Mouse (Mus musculus) left cerebral cortex, adult 9 months (tissue): Measurements from ENCODE around the gene Arntl2.
"Not testable (repeated sequence)": the region's sequence is repeated elsewhere in the genome, so short reads cannot be mapped to it uniquely, and the experiment has no call there.

Experiments
- DNase-seq, 2 experiments: peaks; one replicate each; pipeline ENCODE4 v3.0.0; 2022; ENCODE audit warnings: low spot score in 2 of 2

Arntl2 gene

DNA sequence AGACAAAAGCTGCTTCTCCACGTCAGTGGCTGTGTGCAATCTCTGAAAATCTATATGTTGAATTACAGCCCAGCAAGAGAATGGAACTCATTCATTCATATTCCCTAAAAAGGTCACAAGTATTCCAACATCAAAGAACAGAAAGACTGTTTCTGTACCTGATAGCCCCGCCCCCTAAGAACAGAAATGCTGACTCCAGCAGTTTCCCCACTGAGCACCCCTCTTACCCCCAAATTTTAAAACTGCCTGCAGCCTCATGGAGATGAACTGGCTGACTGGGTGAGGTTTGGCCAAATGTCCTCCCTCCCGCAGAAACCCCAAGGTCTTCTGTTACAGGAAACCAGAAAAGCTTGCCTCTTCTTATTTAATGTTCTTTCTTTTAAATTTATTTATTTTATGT is 51.5 kb downstream of the Arntl2 start:
- no peak for DNase-seq

DNA sequence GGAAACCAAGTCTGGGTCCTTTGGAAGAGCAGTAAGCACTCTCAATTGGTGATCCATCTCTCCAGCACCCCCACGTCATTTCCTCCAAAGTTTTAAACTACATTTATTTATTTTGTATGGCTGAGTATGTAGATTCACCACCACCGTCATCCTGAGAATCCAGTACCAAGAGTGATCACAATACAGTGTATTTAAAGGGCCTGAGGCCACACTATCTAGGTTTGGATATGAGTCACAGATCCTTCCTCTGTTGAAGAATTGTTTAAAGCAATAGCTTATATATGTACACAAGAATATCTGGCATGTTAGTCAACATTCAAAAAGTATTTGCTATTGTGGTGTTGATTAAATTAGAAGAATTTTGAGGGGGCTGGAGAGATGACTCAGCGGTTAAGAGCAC is 52.4 kb downstream of the Arntl2 start:
- DNase-seq: no peak

DNA sequence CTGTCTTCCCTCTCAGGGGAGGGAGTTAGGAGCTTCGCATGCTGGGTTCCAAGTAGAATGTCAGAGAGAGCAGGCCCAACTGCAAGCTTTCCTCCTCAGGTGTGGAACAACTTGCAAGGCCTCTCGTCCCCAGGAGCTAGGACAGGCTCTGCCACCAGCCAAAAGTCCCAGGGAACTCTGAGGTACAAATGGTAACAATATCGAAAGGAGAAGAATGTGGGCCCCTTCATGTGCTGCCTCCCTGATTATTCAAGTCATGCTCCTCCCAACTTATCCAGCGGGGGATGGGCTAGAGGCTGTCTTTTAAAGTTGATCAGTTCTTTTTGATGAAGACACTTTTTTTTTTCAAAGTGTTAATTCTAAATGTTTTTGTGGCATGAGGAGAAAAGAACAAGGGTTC is 54.2 kb downstream of the Arntl2 start, which contains the start of gene Smco2:
Smco2 (plus strand) TSS at position 55 of the 400 bp plus-strand sequence.
- no peak for DNase-seq

DNA sequence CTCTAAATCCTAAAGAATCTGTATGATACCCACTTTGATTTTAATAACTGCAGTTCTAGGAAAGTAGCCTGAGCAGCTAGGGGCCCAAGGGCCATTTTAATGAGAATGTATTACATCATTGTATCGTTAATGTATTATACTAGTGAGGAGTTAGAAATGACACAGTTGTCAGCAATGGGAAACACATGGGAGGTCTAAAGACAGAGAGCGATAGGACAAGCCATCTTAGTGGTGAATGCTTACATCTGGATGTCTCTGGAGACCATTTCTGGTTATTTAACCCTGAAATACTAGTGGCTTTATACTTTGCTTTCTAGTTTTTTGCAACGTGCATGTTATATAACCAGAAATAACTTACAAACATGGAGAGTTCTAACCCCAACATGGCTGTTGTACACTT is 56.1 kb downstream of the Arntl2 start:
- DNase-seq: no peak

DNA sequence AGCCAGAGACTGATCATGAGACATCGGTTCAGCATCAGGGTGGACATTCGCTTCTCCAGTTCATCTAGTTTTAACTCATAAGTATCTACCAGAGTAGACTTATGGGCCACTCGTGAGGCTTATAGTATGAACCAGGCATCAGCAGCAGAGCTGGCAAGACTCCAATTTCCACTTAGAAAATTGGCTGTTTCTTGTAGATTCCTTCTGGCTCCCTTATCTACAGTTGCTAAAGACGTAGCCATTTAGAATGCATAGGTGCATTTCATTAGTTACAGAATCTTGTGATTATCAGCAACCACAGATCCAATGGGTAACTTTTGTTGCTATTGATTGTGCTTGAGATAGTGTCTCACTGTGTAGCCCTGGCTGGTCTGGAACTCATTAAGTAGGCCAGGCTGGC is 56.9 kb downstream of the Arntl2 start:
- no peak for DNase-seq

DNA sequence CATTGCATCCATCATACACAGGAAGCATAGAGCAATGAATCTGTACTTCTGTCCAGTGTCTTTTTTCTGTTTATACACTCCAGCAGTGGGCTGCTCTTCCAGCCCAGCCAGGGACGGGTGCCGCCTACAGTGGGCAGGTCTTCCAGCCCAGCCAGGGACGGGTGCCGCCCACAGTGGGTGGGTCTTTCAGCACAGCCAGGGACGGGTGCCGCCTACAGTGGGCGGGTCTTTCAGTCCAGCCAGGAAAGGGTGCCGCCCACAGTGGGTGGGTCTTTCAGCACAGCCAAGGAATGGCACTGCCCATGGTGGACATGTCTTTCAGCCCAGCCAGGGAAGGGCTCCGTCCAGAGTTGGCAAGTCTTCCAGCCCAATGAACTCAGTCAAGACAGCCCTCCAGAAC is 59.3 kb downstream of the Arntl2 start:
- no peak for DNase-seq

DNA sequence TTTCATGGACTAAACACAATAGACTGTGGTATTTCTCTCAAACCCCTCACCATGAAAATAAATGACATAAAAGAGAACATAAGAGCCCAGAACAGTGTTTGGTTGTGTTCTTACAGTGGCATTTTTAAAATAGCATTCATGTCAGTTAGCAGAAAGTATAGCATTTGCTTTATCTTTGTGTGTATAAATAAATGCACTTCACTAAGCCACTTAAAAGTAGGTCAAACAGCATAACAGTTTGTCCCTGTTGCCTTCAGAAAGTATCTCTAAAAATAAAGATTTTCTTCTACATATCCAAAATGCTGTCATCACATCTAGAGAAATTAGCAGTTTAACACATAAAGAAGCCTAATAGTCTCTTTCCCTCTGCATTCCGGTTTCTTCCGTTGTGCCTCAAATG is 61.5 kb downstream of the Arntl2 start:
- no peak for DNase-seq

DNA sequence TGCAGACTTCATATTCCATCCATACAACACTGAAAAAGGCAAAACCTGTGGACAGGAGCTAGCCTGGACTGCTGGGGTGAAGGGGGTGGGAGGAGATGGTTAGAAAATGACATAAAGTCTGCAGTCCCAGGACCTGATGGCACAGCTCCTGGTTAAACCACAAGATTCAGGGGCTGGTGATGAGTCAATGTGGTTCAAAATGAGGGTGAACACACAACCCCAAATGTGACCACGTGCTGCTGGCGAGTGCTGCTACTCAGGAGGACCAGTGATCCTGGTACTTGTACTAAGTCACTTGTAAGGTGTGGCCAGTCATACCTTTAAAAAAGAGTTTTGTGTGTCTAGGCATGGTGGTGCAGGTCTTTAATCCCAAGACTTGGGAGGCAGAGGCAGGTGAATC is 67.3 kb downstream of the Arntl2 start:
- DNase-seq: no peak

DNA sequence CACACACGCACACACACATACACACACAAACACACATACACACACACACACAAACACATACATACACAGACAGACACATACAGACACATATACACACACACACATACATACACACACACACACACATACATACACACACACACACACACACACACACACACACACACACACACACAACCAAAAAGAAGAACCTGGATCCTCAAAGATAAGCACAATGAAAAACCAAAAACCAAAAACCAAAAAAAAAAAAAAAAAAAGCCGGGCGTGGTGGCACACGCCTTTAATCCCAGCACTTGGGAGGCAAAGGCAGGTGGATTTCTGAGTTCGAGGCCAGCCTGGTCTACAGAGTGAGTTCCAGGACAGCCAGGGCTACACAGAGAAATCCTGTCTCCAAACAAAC is 68.5 kb downstream of the Arntl2 start:
- DNase-seq: not testable (repeated sequence)

DNA sequence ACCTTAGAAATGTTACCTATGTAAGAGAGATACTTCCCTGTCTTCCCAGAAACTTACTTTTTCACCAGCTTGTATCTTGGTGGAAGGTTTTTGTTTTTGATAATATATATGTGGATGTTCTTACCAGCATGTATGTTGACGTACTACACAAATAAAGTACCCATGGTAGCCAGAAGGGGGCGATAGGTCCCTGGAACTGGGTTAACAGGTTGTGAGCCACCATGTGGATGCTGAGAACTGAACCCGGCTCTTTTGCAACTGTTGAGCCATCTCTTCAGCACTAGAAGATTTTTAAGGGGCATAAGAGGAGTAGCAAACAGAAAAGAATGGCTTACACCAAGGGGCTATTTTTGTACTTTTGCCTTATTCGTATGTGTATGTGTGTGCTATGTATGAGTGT is 69.8 kb downstream of the Arntl2 start:
- DNase-seq: no peak

DNA sequence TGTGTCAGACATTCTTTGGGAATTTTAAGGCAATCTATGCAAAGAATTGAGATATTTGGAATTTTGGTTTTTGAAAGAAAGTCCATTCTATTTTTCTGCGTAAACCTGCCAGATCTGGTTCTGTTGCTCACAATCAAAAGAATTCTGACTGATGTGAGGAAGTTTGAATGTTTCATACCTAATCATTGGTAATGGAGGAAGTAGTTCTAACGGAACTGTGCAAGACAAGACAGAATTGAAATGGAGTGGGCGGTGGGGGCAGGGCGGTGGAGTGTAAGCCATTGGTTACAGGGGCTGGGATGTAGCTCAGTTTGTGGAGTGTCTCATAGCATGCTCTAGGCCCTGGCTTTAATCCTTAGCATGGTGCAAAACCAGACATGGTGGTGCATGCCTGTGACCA is 76.1 kb downstream of the Arntl2 start:
- no peak for DNase-seq

DNA sequence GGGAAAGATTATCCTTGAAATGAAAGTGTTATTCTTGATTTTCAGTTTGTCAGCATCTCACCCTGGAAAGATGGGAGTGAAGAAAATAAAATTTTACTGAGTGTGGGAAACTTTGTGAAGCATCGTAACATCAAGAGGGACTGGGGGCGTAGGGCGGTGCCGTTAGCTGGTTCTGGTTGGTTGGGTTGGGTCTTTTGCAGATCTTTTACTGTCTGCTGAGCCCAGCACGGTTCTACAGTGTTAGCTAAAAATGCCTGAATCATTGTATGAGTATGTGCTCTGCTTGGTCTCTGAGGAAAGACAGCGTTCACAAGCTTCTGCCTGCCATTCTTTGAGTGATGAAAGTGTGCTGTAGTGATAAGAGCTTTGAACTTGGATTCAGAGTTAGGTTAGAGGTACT is 78.6 kb downstream of the Arntl2 start:
- DNase-seq: no peak

DNA sequence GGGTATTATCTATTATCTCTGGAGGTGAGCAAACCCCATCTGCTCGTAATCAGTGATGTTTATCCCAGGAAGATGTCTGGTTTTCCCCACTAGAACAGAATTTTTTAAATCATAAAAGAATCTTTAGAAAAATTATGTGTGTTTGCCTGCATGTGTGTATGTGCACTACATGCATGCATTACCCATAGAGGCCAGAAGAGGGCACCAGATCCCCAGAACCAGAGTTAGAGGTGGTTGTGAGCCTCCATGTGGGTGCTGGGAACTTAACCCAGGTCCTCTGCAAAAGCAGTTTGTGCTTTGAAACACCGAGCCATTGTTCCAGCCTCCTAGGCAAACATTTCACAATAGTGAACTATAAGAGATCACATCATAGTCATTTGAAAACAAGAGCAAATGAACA is 81.0 kb downstream of the Arntl2 start:
- DNase-seq: no peak

DNA sequence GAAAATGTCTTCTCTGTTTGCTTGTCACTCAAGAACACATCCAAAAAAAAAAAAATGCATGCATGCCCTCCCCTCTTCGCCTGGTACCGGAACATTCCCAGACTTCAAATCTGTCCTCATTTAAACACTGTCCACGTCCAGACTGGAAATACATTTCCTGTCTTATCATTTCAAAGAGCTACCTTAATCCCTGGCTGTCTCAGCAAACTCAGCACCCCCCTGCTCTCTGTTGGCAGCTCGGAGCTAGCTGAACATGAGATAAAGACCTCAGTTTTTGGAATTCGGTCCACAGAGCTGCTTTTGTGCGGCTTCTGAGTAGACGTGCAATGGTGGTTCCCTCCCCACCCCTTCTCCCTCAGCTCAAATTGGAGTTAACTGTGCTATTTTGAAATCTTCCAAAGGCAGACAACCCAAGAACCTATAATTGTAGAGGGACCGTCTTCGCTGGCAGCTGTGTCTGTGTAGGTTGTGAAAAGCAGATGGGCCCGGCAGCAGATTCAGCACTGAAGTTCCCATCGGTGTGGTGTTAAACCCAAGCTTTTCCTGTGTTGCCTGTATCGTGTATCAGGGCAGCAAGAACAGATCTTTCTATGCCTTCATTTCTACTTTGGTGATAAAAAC is 81.7 kb downstream of the Arntl2 start:
- peak; percentile 85 for DNase-seq

DNA sequence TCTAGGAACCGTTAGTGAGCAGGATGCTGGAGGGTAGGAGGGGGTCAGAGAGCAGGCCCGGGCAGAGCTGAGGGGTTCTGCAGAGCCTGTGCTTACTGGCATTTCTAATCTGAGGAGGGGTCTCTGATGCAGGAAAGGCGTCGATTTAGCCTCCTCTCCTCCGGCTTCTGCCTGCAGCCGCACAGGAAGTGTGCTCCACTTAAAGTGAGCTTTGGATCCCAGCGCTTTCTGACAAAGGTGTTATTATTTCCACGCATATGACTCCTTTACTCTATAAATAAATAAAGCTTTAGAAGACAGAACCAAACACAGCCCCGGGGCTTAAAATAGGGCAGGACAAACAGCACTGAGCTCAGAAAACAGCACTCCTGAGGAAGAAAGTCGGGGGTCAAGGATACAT is 83.1 kb downstream of the Arntl2 start:
- no peak for DNase-seq

DNA sequence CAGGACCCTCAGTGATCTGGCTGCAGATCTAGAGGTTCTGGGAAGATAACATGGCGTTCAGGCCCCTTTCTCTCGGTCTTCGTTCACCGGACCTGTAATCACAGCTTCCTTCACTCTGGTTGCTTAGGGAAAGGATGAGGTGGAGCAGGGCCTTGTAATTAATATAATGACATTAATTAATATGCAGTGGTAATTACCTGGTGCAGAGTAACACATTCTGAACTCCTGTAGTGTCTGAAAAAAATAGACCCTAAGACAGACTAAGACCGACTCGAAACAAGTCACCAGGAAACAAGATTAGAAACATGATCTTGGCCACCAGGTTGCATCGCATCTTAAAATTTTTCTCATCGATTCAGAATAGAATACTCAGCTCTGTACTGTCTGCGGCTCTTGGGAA is 84.0 kb downstream of the Arntl2 start:
- no peak for DNase-seq

DNA sequence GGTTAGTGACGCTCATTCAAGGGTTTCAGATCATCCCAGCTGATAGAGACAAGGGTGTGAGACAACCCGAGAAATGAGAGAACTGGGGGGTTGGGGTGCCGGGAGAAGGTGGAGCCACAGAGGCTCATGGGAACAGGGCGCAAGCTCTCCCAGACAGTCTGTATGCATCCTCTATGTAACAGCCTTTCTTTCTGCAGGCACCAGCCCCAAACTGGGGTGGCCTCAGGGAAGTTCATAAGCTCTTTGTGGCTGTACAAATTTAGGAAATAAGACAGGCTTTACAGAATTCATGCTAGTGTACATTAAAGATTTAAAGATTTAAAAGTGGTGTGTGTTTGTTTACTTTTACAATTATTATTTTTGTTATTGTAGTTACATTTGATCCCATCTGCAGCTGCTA is 84.4 kb downstream of the Arntl2 start:
- no peak for DNase-seq

DNA sequence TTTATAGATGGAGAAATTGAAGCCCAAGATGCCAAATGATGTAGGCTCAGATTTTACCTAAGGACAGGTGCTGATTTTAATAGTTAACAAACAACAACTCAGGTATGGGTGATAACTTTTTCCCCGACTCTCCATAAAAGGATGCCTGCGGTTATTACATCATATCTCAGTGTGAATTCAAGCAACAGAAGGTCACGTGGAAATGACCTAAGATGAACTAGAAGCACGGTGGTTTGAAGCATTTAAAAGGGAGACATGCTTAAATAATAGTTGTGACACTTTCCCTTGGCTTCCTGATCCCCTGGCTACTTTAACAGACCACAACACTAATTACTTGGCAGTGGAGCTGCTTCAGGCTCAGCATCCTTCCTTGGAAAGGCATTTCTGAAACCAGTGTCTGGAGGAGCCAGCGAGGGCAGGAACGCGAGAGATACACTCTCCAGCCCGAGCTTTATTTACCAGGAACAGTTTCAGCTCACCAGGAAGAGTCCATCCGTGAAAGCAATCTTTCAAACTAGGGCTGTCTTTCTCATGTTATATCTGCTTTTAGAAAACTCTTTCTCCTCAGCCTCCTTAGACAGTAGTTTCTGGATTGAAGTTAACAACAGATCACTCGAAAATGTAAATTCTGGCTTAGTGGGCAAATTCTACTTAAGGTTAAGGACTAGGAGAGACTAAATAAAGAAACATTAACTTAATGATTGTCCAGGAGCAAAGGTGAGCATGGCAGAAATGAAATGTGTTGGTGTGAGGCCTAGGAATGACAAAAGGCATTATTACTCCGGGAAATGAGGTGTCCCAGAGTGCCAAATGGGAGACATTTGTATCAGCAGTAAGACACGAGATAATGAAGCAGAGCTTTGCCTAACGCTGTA is 86.3 kb downstream of the Arntl2 start:
- DNase-seq: no peak
